Mouse (Mus musculus) thymus, postnatal 0 days (tissue): ENCODE measurements around the gene Slc25a21. TPM values are rescaled to one million over a fixed set of nuclear protein-coding genes. Genes with fewer than 3 reads are reported as not detected.
A peak's percentile ranks its signal among the peaks of the same experiment; 100 is the strongest.

Experiments
- DNase-seq: peaks from one replicate; pipeline ENCODE4 v3.0.0-alpha.2; 2015; ENCODE audit warnings: low spot score
- polyA plus RNA-seq: library from polyadenylated mRNA; unstranded; fragments of >200 nt; fragmentation: Nextera tagmentation; extraction: Ambion mirVana; gene quantifications from 2 replicates; pipeline ENCODE4 v1.2.1, GENCODE M21; 2015

The Slc25a21 gene
- polyA plus RNA-seq, 1 experiment from 2014 or later = 0.66 TPM

GRCm38 (mm10) chr12:57019737-57020136 is 177.5 kb downstream of the Slc25a21 start:
- no peak for DNase-seq

- DNase-seq = no peak
Measured at GRCm38 (mm10) chr12:57016845-57017244, 180.4 kb downstream of the Slc25a21 start.

- DNase-seq = no peak
Measured at GRCm38 (mm10) chr12:57016324-57016723, 180.9 kb downstream of the Slc25a21 start.

GRCm38 (mm10) chr12:57009010-57009409 is 188.3 kb downstream of the Slc25a21 start:
- no peak for DNase-seq

- peak; percentile 5 for DNase-seq
Measured at GRCm38 (mm10) chr12:56986049-56986448, 211.2 kb downstream of the Slc25a21 start.

- no peak for DNase-seq
Measured at GRCm38 (mm10) chr12:56982066-56982626, 215.1 kb downstream of the Slc25a21 start.

- DNase-seq = no peak
Measured at GRCm38 (mm10) chr12:56975256-56975655, 222.0 kb downstream of the Slc25a21 start.

- DNase-seq = no peak
Measured at GRCm38 (mm10) chr12:56963236-56963635, 234.0 kb downstream of the Slc25a21 start.

GRCm38 (mm10) chr12:56959230-56960051 is 237.8 kb downstream of the Slc25a21 start:
- DNase-seq = peak; percentile 5

GRCm38 (mm10) chr12:56958244-56958643 is 239.0 kb downstream of the Slc25a21 start:
- DNase-seq = no peak

- DNase-seq = no peak
Measured at GRCm38 (mm10) chr12:56951749-56952657, 245.3 kb downstream of the Slc25a21 start.

- no peak for DNase-seq
Measured at GRCm38 (mm10) chr12:56944265-56944664, 253.0 kb downstream of the Slc25a21 start.

GRCm38 (mm10) chr12:56940861-56941260 is 256.4 kb downstream of the Slc25a21 start:
- DNase-seq = no peak

- DNase-seq = no peak
Measured at GRCm38 (mm10) chr12:56918145-56918544, 279.1 kb downstream of the Slc25a21 start.

GRCm38 (mm10) chr12:56906476-56906875 is 290.8 kb downstream of the Slc25a21 start:
- no peak for DNase-seq

GRCm38 (mm10) chr12:56905652-56906305 is 291.5 kb downstream of the Slc25a21 start:
- DNase-seq = no peak

- no peak for DNase-seq
Measured at GRCm38 (mm10) chr12:56905222-56905621, 292.1 kb downstream of the Slc25a21 start.

- no peak for DNase-seq
Measured at GRCm38 (mm10) chr12:56902774-56903456, 294.4 kb downstream of the Slc25a21 start.

GRCm38 (mm10) chr12:56897976-56898375 is 299.3 kb downstream of the Slc25a21 start:
- DNase-seq = no peak

GRCm38 (mm10) chr12:56897221-56897937 is 299.9 kb downstream of the Slc25a21 start:
- DNase-seq = no peak
